10 mouse cellular contexts compared by ENCODE assay signal in the genomic region with DNA sequence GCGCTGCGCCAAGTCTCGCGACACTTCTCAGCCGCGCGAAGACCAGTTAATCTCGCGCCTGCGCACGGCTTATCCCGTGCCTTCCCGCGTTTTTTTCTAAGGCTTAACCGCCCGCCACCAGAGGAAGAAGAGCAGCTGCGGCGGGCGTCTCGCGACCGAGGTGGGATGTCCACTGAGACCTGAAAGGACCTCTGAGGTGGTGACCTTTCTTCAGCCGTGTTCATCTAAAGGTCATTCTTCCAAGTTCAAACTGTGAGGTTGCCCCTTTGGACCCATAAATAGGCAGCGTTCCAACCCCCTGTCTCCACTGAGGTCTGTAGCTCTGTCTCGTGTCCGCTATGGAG. TPM values are rescaled to one million over a fixed set of nuclear protein-coding genes. Genes with fewer than 3 reads are reported as not detected.
A peak's percentile ranks its signal among the peaks of the same experiment; 100 is the strongest.
DNase-seq lines count a peak whose midpoint lies in the region; ATAC-seq and TF ChIP-seq lines count a peak whose summit lies in the region.
"Had no signal": no experiment of that assay in that cellular context is flagged by ENCODE, and none has a peak within 500 bp of the region (broad histone marks: within the 10 kb centered on the region; RNA-seq: fewer than 3 reads in every experiment).

No protein-coding gene starts in this region.

- H3K9me3 ChIP-seq in neural tube, embryonic 11.5 days (ENCODE audit: control insufficient read depth, low read length) = no peaks in the 10 kb centered on the region
- no peaks in the 10 kb centered on the region for H3K9me3 ChIP-seq in limb, embryonic 15.5 days
- H3K9me3 ChIP-seq in stomach, embryonic 16.5 days (replicated peaks; ENCODE audit: control insufficient read depth, low read length) = peaks cover 4% of the 10 kb centered on the region; the same call in 1 of the 2 replicates

- H3K27me3 ChIP-seq in neural tube, embryonic 11.5 days (ENCODE audit: control insufficient read depth, insufficient read depth, low read length) = no peaks in the 10 kb centered on the region
- H3K27me3 ChIP-seq in limb, embryonic 15.5 days = no peaks in the 10 kb centered on the region
- no peaks in the 10 kb centered on the region for H3K27me3 ChIP-seq in stomach, embryonic 16.5 days (ENCODE audit: control insufficient read depth, insufficient read depth, low read length)

- H3K4me1 ChIP-seq in neural tube, embryonic 11.5 days (ENCODE audit: control insufficient read depth, insufficient read depth, low read length) = peaks cover 30% of the 10 kb centered on the region
- peaks cover 35% of the 10 kb centered on the region for H3K4me1 ChIP-seq in limb, embryonic 15.5 days
- H3K4me1 ChIP-seq in stomach, embryonic 16.5 days (ENCODE audit: control insufficient read depth, insufficient read depth, low read length) = peaks cover 20% of the 10 kb centered on the region; the same call in 1 of the 2 replicates

- no peak overlapping the region for H3K4me2 ChIP-seq in neural tube, embryonic 11.5 days (ENCODE audit: low read depth)
- peak overlapping the region; percentile 82 for H3K4me2 ChIP-seq in limb, embryonic 15.5 days
- H3K4me2 ChIP-seq in stomach, embryonic 16.5 days (ENCODE audit: low read depth, low read length) = peak overlapping the region; percentile 75

- peak overlapping the region; percentile 69 for H3K4me3 ChIP-seq in gastrocnemius, adult 2 months
- H3K4me3 ChIP-seq in neural tube, embryonic 11.5 days (ENCODE audit: low read depth, low read length) = peak overlapping the region; percentile 67; the same call in 1 of the 2 replicates
- peak overlapping the region; percentile 61 for H3K4me3 ChIP-seq in limb, embryonic 15.5 days
- peak overlapping the region; percentile 49 for H3K4me3 ChIP-seq in stomach, embryonic 16.5 days (replicated peaks; ENCODE audit: low read length)

- H3K27ac ChIP-seq in gastrocnemius, adult 2 months = no peak overlapping the region
- H3K27ac ChIP-seq in neural tube, embryonic 11.5 days (ENCODE audit: low read depth, low read length) = no peak overlapping the region
- H3K27ac ChIP-seq in limb, embryonic 15.5 days = no peak overlapping the region
- no peak overlapping the region; the same call in 1 of the 2 replicates for H3K27ac ChIP-seq in stomach, embryonic 16.5 days (ENCODE audit: low read length)

- no peak for ATAC-seq in neural tube, embryonic 11.5 days (ENCODE audit: insufficient read depth, low FRiP score, low TSS enrichment)
- ATAC-seq in limb, embryonic 15.5 days (ENCODE audit: insufficient number of reproducible peaks, low FRiP score, low TSS enrichment, low read depth) = no peak
- no peak for ATAC-seq in stomach, embryonic 16.5 days (ENCODE audit: insufficient read depth, low FRiP score)

- no peak overlapping the region for H3K9ac ChIP-seq in neural tube, embryonic 11.5 days (ENCODE audit: low read length)
- H3K9ac ChIP-seq in limb, embryonic 15.5 days = no peak overlapping the region
- no peak overlapping the region; the same call in 1 of the 2 replicates for H3K9ac ChIP-seq in stomach, embryonic 16.5 days (ENCODE audit: low read length)

- intact Hi-C loops in gastrocnemius, adult 2 months (cut with DNase I) = no loop called here
- intact Hi-C loops in gastrocnemius, postnatal 14 days (cut with DNase I; ENCODE audit: low total_unique reads) = no loop called here

- DNase-seq in gastrocnemius, adult 2 months = no peak
- DNase-seq in gastrocnemius, postnatal 10 days = no peak
- no peak for DNase-seq in neural tube, embryonic 11.5 days (ENCODE audit: low spot score)
- DNase-seq in neural tube, embryonic 10.5 days (ENCODE audit: extremely low spot score, low spot score) = no peak
- no peak for DNase-seq in urinary bladder, postnatal 14 days (ENCODE audit: low spot score)
- no peak for DNase-seq in gastrocnemius, postnatal 14 days

- peaks cover 4% of the 10 kb centered on the region for H3K36me3 ChIP-seq in neural tube, embryonic 11.5 days (ENCODE audit: control insufficient read depth, insufficient read depth, low read length)
- peaks cover 14% of the 10 kb centered on the region; the same call in 1 of the 2 replicates for H3K36me3 ChIP-seq in limb, embryonic 15.5 days
- H3K36me3 ChIP-seq in stomach, embryonic 16.5 days (ENCODE audit: control insufficient read depth, insufficient read depth, low read length) = no peaks in the 10 kb centered on the region

- TF ChIP-seq CTCF in gastrocnemius, adult 2 months (IDR thresholded peaks at IDR 0.05) = no peak

- 24% methylated on average over 26 of the region's 26 CpGs for WGBS in neural tube, embryonic 11.5 days
- 23% methylated on average over 26 of the region's 26 CpGs for WGBS in limb, embryonic 15.5 days
- 22% methylated on average over 26 of the region's 26 CpGs for WGBS in stomach, embryonic 16.5 days

RNA-seq across cellular contexts. Expression of gene Stag3, which starts 0.4 kb away (rescaled TPM):
- total RNA-seq in gastrocnemius, adult 2 months (2021) = not detected
- total RNA-seq in gastrocnemius, postnatal 10 days (2021) = under 1 TPM; 0.42 to 0.97 TPM
- 2.7 and 3.2 TPM in 2 replicates for polyA plus RNA-seq in neural tube, embryonic 11.5 days (2014; fragmentation: Nextera tagmentation; extraction: Ambion mirVana)
- 4.8 and 5.5 TPM in 2 replicates for polyA plus RNA-seq in limb, embryonic 15.5 days (2015; fragmentation: Nextera tagmentation; extraction: Ambion mirVana)
- polyA plus RNA-seq in stomach, embryonic 16.5 days (2015; fragmentation: Nextera tagmentation; extraction: Ambion mirVana) = 3.1 and 3.7 TPM in 2 replicates
- total RNA-seq in gastrocnemius, postnatal 14 days (2021) = under 1 TPM in 1 of 2 experiments, not detected in 1; 0.49 TPM
- polyA plus RNA-seq: adrenal gland, adult 2 months had no signal

RNA-seq across cellular contexts. Expression of gene Gpc2, which starts 0.6 kb away (rescaled TPM):
- total RNA-seq in gastrocnemius, adult 2 months (2021) = under 1 TPM in 1 of 2 experiments, not detected in 1; 0.06 TPM
- total RNA-seq in gastrocnemius, postnatal 10 days (2021) = under 1 TPM; 0.35 to 0.88 TPM
- polyA plus RNA-seq in neural tube, embryonic 11.5 days (2014; fragmentation: Nextera tagmentation; extraction: Ambion mirVana) = 19.3 and 22.1 TPM in 2 replicates
- 14.2 and 24.8 TPM in 2 replicates for polyA plus RNA-seq in limb, embryonic 15.5 days (2015; fragmentation: Nextera tagmentation; extraction: Ambion mirVana)
- 15.0 and 17.2 TPM in 2 replicates for polyA plus RNA-seq in stomach, embryonic 16.5 days (2015; fragmentation: Nextera tagmentation; extraction: Ambion mirVana)
- total RNA-seq in gastrocnemius, postnatal 14 days (2021) = under 1 TPM; 0.44 to 0.47 TPM

RNA-seq across cellular contexts. Expression of gene Gm43720, which starts 0.6 kb away (rescaled TPM):
- total RNA-seq in gastrocnemius, adult 2 months (2021) = not detected
- under 1 TPM in 1 of 2 experiments, not detected in 1; 0.07 TPM for total RNA-seq in gastrocnemius, postnatal 10 days (2021)
- not detected in 2 replicates for polyA plus RNA-seq in neural tube, embryonic 11.5 days (2014; fragmentation: Nextera tagmentation; extraction: Ambion mirVana)
- 0.17 and 0.30 TPM in 2 replicates for polyA plus RNA-seq in limb, embryonic 15.5 days (2015; fragmentation: Nextera tagmentation; extraction: Ambion mirVana)
- polyA plus RNA-seq in stomach, embryonic 16.5 days (2015; fragmentation: Nextera tagmentation; extraction: Ambion mirVana) = 0.13 and 0.41 TPM in 2 replicates
- total RNA-seq in gastrocnemius, postnatal 14 days (2021) = not detected
- total RNA-seq: adrenal gland, adult 2 months; hematopoietic stem cell, adult 5-6 weeks had no signal
- polyA plus RNA-seq: adrenal gland, adult 2 months had no signal

RNA-seq across cellular contexts. Expression of gene Gal3st4, which starts 7.8 kb away (rescaled TPM):
- under 1 TPM; 0.13 to 0.42 TPM for total RNA-seq in gastrocnemius, adult 2 months (2021)
- under 1 TPM; 0.38 to 0.86 TPM for total RNA-seq in gastrocnemius, postnatal 10 days (2021)
- 6.2 and 6.4 TPM in 2 replicates for polyA plus RNA-seq in neural tube, embryonic 11.5 days (2014; fragmentation: Nextera tagmentation; extraction: Ambion mirVana)
- polyA plus RNA-seq in limb, embryonic 15.5 days (2015; fragmentation: Nextera tagmentation; extraction: Ambion mirVana) = 5.1 and 5.3 TPM in 2 replicates
- 3.8 and 4.5 TPM in 2 replicates for polyA plus RNA-seq in stomach, embryonic 16.5 days (2015; fragmentation: Nextera tagmentation; extraction: Ambion mirVana)
- total RNA-seq in gastrocnemius, postnatal 14 days (2021) = under 1 TPM; 0.51 to 0.55 TPM
- total RNA-seq: hematopoietic stem cell, adult 5-6 weeks had no signal

RNA-seq across cellular contexts. Expression of gene BC037034, which starts 16.6 kb away (rescaled TPM):
- total RNA-seq in gastrocnemius, adult 2 months (2021) = 1 to 10 TPM; 2.3 to 2.6 TPM
- total RNA-seq in gastrocnemius, postnatal 10 days (2021) = 1 to 10 TPM; 5.3 to 8.1 TPM
- 9.1 and 9.5 TPM in 2 replicates for polyA plus RNA-seq in neural tube, embryonic 11.5 days (2014; fragmentation: Nextera tagmentation; extraction: Ambion mirVana)
- polyA plus RNA-seq in limb, embryonic 15.5 days (2015; fragmentation: Nextera tagmentation; extraction: Ambion mirVana) = 4.4 and 5.1 TPM in 2 replicates
- polyA plus RNA-seq in stomach, embryonic 16.5 days (2015; fragmentation: Nextera tagmentation; extraction: Ambion mirVana) = 3.6 and 3.9 TPM in 2 replicates
- 1 to 10 TPM; 3.4 to 4.6 TPM for total RNA-seq in gastrocnemius, postnatal 14 days (2021)
